Mouse (Mus musculus) layer of hippocampus, postnatal 36 days (tissue): ENCODE results near the gene Gsto2. TPM values are rescaled to one million over a fixed set of nuclear protein-coding genes. Genes with fewer than 3 reads are reported as not detected.

Source experiments
- DNase-seq, 2 experiments: peaks; one replicate each; pipeline ENCODE4 v3.0.0; 2022
- total RNA-seq, 2 experiments: library from RNA; stranded (reverse); gene quantifications; 2 replicates each; pipeline ENCODE4 v1.2.3; 2021

Gsto2 gene
- total RNA-seq, 2 experiments from 2014 or later = 2.7 to 3.1 TPM

DNA sequence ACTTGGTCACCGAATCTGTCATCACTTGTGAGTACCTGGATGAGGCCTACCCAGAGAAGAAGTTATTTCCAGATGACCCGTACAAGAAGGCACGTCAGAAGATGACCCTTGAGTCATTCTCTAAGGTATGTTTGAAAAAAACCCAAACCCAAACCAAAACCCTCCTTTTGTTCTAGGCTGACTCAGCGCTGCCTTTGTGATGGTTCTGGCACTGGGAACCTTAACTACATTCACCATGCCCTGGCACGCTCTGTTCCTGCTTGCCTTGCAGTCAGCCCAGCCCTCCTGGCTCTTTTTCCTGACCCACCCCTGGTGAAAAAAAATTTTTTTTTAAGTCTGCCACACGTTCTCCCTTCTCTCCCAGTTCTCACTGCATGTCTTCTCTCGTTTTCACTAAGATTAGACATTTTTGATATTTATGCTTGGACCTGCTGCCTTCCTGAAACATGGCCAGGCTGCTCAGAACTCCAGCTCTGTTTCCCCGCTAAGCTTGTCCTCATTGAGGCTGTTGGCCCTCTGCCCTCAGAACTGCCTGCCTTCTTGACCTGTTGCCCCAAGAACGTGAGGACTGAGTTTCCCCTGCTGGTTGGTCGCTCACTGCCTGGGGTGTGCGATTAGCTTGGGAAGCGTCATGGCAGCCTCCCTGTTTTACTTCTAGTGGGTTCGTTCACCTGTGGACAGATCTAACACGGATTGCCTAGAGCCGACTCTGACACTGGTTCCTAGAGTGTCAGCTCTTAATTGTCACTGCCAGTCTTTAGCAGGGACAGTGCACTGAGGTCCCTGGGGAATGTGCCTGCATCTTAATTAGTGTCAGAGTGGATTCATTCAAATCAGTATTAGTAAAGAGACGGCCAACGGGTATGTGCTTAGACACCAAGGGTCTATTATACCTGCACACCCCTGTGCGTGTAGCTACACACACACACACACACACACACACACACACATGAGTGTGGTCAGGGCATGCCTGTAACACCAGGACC lies 7.1 kb upstream of the Gsto2 start:
- no peak for DNase-seq

GRCm38 (mm10) chr19:47859180-47859579 lies 6.2 kb upstream of the Gsto2 start:
- DNase-seq = no peak

- DNase-seq = no peak
These were observed 2.8 kb upstream of the Gsto2 start for GRCm38 (mm10) chr19:47862581-47862980.

- no peak for DNase-seq
These were observed 1.3 kb upstream of the Gsto2 start for GRCm38 (mm10) chr19:47864051-47864450.

GRCm38 (mm10) chr19:47864721-47865120 lies 613 bp upstream of the Gsto2 start:
- DNase-seq = no peak

- DNase-seq = no peak
These were observed 2.4 kb downstream of the Gsto2 start for GRCm38 (mm10) chr19:47867628-47868175.

DNA sequence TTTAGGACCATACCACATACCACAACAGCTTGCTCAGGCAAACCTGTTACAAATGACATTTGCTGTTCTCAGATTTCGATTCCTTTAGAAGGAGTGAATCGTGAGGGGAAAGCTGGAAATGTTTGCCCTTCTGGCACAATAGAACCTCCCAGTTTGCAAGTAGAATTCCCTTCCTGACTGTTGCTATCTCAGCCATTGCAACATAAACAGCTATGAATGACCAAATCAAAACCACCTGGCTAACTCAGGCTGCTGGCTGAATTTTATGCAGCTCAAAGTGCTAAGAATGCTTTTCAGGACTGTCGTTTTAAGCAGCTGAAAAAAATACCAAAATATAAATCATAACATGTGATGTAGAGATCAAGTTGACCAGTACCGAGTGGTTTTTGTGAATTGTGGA lies 3.6 kb downstream of the Gsto2 start:
- DNase-seq = no peak

DNA sequence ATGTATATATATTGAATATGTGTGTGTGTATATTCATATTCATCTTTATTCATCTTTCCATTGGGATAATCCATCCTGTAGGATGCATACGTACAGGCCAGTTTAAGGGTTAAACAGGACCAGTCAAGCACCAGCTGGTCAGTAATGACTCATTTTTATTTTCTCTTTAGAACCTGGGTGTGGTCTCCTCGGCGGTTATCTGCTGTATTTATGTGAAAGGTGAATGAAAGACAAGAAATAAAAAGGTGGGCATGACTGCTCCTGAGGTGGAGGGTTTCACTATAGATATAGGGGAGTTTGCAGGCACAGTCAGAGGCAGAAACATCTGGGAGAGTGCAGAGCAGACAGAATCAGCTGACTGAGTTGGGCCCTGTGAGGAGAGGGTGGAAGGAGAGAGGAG lies 4.2 kb downstream of the Gsto2 start:
- no peak for DNase-seq

DNA sequence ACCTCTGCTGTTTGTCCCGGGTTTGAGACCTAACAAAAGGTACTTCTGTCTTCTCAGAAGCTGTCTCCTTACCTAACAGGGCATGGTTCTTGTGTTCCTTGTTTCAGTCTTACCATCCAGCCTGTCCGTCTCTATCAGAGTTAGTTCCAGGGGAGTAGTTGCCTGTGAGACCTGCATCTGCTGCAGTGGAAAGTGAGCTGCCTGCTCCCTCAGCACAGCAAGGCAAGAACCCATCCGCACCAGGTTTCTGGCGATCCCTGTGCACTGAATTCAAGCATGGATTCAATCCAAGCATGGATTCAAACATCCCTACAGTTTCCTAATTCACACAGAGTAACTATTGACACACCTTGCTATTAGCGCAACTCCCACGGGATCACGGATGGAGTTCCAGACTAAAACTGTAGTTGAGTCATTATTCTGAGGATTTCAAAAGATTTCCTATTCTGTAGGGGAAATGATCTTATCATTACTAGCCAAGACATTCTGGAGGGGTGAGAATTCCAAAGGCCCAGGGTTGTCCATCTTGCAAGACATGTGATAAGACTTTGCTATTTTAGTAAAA lies 4.8 kb downstream of the Gsto2 start:
- DNase-seq = no peak

DNA sequence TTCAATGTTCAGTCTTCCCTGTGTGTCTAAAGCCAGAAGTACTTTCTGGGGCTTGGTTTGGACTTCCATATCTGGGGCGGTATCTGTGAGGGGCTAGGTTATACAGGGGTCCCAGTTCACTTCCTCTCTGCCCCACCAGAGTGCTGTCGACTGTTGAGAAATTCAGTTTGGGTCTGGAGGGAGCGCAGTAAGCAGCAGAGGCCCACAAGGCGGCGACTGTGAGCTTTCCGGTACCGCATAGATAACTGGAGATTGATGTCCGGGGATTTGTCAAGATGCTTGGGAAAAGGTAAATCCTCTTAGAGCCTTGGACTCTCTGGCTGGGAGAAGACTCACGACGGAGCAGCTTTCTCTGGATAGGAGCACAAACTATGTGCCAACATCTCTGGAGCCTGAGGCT lies 6.2 kb downstream of the Gsto2 start:
- DNase-seq = no peak

DNA sequence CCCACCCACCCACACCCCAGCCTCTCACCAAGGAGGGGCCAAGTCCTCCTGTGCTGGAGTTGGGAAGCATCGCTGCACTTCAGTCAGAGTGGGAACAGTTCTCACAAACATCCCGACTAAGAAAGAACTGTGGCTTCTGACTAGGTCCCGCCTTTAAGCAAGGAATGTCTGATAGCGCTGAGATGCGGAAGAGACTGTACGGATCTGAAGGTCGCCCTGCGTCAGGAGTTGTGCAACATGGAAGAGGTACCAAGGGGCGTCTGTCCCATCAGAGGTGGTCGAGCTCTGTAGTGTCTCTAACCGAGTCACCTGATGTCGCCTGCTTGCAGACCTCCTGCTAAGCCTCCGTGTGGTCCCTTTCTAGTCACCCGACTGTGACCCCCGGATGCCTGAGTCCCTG lies 10.9 kb downstream of the Gsto2 start:
- no peak for DNase-seq

DNA sequence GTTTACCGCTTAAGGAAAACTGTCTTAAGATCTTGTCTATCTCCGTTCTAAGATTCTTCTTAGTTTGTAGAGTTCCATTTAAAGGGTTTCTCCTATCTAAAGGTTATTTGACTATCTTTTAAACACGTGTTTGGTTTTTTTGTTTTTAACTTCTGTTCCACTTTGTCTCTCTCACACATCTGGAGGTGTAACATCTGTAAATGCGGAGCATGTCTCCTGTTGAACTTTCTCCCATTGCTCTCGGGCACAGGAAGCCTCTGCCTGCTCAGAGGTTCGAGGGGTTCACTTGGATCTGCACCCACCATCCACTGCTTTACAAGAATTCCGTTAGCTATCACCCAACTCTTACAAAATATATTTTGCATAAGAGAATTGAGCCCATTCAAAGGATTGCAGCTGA lies 16.2 kb downstream of the Gsto2 start:
- no peak for DNase-seq

DNA sequence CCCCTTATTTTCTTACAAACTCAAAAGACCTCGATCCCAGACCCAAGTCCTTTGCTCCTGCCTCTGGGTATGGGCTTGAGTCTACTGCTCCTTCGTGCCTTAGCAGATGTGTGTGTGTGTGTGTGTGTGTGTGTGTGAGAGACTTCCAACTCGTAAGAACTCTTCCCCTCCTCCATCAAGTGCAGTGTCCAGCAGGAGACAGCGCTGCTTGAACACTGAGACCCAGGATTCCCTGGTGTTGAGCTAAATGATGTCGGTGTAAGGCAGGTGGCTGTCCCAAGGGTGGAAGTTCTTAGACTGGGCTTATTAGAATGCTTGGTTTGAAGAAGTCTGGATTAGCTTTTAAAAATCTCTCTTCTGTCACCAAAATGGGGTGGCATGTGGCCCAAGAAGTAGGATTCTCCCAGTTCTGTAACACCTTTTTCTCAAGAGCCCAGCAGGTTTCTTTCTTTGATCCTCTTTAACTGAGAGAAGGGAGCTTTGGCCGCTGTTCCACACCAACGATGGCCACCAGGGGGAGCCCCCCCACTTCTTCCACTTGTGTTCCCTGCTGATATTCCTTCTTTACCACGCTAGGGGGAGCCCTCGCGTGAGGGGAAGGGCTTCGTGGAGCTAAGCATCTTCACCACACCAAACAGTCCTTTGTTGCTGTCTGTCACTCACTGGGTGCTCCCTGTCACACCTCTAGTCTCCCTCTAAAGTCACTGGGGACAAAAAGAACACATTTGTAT lies 17.0 kb downstream of the Gsto2 start:
- DNase-seq = peak; percentile 74 to 79

DNA sequence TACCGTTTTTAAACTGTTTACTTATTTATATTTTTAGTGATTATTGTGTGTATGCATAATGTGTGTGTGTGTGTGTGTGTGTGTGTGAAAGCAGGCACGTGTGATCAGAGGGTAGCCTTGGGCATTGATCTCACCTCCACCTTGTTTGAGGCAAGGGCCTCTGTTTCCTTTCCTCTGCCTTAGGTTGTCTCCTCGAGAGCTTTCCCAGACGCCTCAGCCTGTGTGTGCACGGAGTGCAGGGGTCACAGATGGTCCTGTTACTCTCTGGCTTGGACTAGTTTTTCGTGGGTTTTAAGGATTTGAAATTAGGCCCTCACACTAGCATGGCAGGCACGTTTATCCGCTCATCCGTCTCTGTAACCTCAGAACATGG lies 17.5 kb downstream of the Gsto2 start:
- no peak for DNase-seq

- no peak for DNase-seq
These were observed 19.2 kb downstream of the Gsto2 start for GRCm38 (mm10) chr19:47884296-47885085.

- no peak for DNase-seq
These were observed 19.9 kb downstream of the Gsto2 start for GRCm38 (mm10) chr19:47885191-47885743.

DNA sequence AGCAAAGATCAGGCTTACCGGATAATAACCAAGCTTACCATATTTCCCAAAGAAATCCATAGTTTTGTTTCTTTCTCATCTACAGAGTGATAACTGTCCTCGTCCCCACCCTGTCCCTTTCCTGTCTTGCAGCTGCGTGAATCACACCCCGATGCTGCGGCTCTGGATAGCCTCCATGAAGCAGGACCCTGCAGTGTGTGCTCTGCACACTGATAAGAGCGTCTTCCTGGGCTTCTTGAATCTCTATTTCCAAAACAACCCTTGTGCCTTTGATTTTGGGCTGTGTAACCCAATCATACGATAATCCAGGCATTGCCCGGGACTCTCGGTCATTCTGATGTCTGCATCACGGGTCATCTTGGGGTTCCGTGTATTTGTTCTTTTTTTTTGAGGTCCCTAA lies 20.6 kb downstream of the Gsto2 start:
- DNase-seq = no peak

DNA sequence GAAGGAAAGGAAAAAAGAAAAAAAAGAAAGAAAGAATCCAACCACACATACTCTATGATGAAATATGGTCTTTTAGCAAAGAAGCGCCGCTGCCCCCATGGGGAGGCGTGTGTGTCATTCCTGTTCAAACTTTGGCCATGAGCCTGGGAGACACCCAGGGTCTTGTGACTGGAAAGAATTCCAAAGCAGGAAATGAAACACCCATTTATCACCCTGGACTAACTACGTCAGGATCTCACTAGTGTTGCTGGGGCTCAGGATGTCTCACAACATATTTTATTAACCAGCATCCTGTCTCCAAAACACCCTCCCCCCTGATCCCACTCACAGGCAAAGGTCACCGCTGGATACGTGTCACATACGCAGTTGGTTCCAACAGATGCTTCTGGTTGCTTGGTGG lies 21.3 kb downstream of the Gsto2 start:
- no peak for DNase-seq

GRCm38 (mm10) chr19:47887417-47887816 lies 22.1 kb downstream of the Gsto2 start:
- peak; percentile 34 to 50 for DNase-seq

GRCm38 (mm10) chr19:47888037-47888436 lies 22.7 kb downstream of the Gsto2 start:
- no peak for DNase-seq

GRCm38 (mm10) chr19:47890489-47891130 lies 25.3 kb downstream of the Gsto2 start:
- DNase-seq = no peak
